ENCODE assay signal across 14 mouse cellular contexts in genomic region chr11:17842642-17843041, GRCm38 (mm10).
DNase-seq lines count a peak whose midpoint lies in the region; TF ChIP-seq lines count a peak whose summit lies in the region.
"Had no signal": no experiment of that assay in that cellular context is flagged by ENCODE, and none has a peak within 500 bp of the region (broad histone marks: within the 10 kb centered on the region; RNA-seq: fewer than 3 reads in every experiment).

No protein-coding gene starts in this region.

- H3K4me3 ChIP-seq in layer of hippocampus, adult 2 months = no peak overlapping the region

- DNase-seq in R1 (ENCODE audit: low read depth, low spot score) = peak; percentile 53
- DNase-seq in layer of hippocampus, adult 2 months (ENCODE audit: low spot score in 2 of 2) = no peak
- DNase-seq: adrenal gland, adult 2 months; adrenal gland, adult 8-10 months; adrenal gland, postnatal 10 days; adrenal gland, postnatal 14 days; adrenal gland, postnatal 25 days; adrenal gland, postnatal 36 days; B cell, adult 2 months; cerebellum, adult 11 months; cerebellum, adult 11-12 months; cerebellum, adult 18-20 months; cerebellum, adult 2 months; cerebellum, adult 8-10 months had no signal

- H3K27ac ChIP-seq in layer of hippocampus, adult 2 months = no peak overlapping the region

- TF ChIP-seq CTCF in layer of hippocampus, adult 2 months (conservative IDR thresholded peaks at IDR 0.05) = no peak
